Mouse (Mus musculus) stomach, postnatal 0 days (tissue): ENCODE data around the gene Scel.

Source experiments
- CTCF ChIP-seq: IDR thresholded peaks from 2 replicates; pipeline ENCODE4 v1.5.1; 2016; ENCODE audit warnings: antibody characterized with exemption, low read depth, mild to moderate bottlenecking, moderate library complexity
- EP300 ChIP-seq: optimal IDR thresholded peaks from 2 replicates; pipeline ENCODE3; 2016; ENCODE audit warnings: antibody characterized with exemption

GRCm38 (mm10) chr14:103577011-103577410 is 63.9 kb downstream of the Scel start:
- TF ChIP-seq CTCF: no peak
- TF ChIP-seq EP300: no peak
